Mouse (Mus musculus) lung, postnatal 0 days (tissue): ENCODE data around the gene Hspbap1.

Experiments used
- CTCF ChIP-seq: IDR thresholded peaks from 2 replicates; pipeline ENCODE4 v1.5.1; 2016; ENCODE audit warnings: antibody characterized with exemption, mild to moderate bottlenecking
- EP300 ChIP-seq: IDR thresholded peaks from 2 replicates; pipeline ENCODE4 v1.6.1; 2016; ENCODE audit warnings: antibody characterized with exemption, mild to moderate bottlenecking, control low read depth

- TF ChIP-seq CTCF (no peak), EP300 (no peak)
These were observed 966 bp downstream of the Hspbap1 start for GRCm38 (mm10) chr16:35771141-35771540.
